Mouse (Mus musculus): ENCODE measurements around the gene Gm19426.

The Gm19426 gene

GRCm38 (mm10) chr2:84723856-84724255 lies 19.6 kb downstream of the Gm19426 start:
- CTCF ChIA-PET = no interaction called here

- CTCF ChIA-PET = no interaction called here
Observed at GRCm38 (mm10) chr2:84721182-84721581, 22.3 kb downstream of the Gm19426 start.

DNA sequence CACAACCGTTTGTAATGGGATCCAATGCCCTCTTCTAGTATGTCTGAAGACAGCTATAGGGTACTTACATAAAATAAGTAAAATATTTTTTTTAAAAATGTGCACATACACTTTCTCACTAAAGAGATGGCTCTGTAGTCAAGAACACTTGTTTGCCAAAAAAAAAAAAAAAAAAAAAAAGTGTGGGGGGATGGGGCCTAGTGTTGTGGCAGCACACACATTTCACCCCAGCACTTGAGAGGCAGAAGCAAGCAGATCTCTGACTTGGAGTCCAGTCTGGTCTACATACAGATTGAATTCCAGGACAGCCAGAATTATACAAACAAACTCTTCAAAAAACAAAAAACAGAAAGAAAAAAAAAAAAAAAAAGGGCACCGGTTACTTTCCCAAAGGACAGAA lies 22.7 kb downstream of the Gm19426 start:
- CTCF ChIA-PET = no interaction called here

GRCm38 (mm10) chr2:84717357-84717756 lies 26.1 kb downstream of the Gm19426 start:
- CTCF ChIA-PET = no interaction called here

GRCm38 (mm10) chr2:84716423-84717355 lies 26.8 kb downstream of the Gm19426 start:
- CTCF ChIA-PET = interaction anchor here (0.5 to 0.7 kb wide), 2 partner anchors 222 to 296 kb away, joined by 3 to 13 read pairs; no protein-coding TSS in a partner anchor

GRCm38 (mm10) chr2:84715562-84716361 lies 27.7 kb downstream of the Gm19426 start:
- CTCF ChIA-PET = interaction anchor here (0.5 kb wide), 1 partner anchor 295 kb away, joined by 3 read pairs; no protein-coding TSS in a partner anchor

- CTCF ChIA-PET = no interaction called here
Observed at GRCm38 (mm10) chr2:84714811-84715561, 28.5 kb downstream of the Gm19426 start, which contains the start of gene Zdhhc5. Zdhhc5 (minus strand) TSS chr2:84715180.

GRCm38 (mm10) chr2:84714422-84714810 lies 29.0 kb downstream of the Gm19426 start:
- CTCF ChIA-PET = no interaction called here

- CTCF ChIA-PET = no interaction called here
Observed at GRCm38 (mm10) chr2:84711898-84712297, 31.6 kb downstream of the Gm19426 start.

GRCm38 (mm10) chr2:84707523-84707922 lies 35.9 kb downstream of the Gm19426 start:
- CTCF ChIA-PET = no interaction called here

DNA sequence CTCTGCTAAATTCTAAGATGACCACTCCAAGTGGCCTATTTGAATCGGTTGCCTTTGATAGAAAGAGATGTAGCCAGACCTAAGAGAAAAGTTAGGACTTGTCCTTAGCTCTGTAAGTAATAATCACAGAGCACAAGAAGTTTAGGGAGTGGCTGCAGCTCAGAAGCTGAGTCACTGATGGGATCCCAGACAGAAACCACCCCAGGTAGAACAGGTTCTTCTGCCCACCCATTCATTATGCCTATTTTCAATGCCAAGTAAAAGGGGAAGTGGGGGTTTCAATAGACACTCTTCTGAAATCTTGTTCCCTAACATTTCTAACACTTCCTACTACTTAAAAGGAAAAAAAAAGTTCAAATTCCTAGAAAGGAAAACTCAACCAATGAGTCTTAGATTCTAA lies 38.2 kb downstream of the Gm19426 start:
- CTCF ChIA-PET = no interaction called here

- CTCF ChIA-PET = no interaction called here
Observed at GRCm38 (mm10) chr2:84704329-84704728, 39.1 kb downstream of the Gm19426 start.

DNA sequence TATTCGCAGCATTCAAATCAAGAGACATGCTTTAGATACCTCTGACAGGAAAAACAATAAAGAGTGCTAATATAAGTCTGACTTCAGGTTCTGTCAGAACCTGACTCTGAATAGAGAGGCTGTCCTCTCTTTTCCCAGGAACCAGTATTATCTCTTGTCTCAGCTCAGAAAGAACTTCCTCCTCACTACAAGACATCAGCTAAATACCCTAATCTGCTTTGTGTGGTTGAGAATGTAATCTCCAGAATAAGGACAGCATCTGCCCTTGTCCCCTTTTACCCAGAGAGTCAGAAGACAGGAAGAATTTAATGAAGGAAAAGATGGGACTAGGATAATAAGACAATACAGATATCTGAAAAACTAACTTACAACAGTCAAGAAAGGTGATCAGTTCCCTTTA lies 40.0 kb downstream of the Gm19426 start:
- CTCF ChIA-PET = no interaction called here

GRCm38 (mm10) chr2:84695007-84695695 lies 48.3 kb downstream of the Gm19426 start:
- CTCF ChIA-PET = interaction anchor here (0.5 kb wide), 1 partner anchor 194 kb away, joined by 9 read pairs; no protein-coding TSS in a partner anchor
